ENCODE assay signal across 22 mouse cellular contexts in genomic region chr5:76246539-76246938, GRCm38 (mm10).
"Had no signal": no experiment of that assay in that cellular context is flagged by ENCODE, and none has a peak within 500 bp of the region (broad histone marks: within the 10 kb centered on the region; RNA-seq: fewer than 3 reads in every experiment).

No protein-coding gene starts in this region.

- H3K27me3 ChIP-seq: heart, embryonic 12.5 days; hindbrain, embryonic 12.5 days; intestine, embryonic 15.5 days; limb, embryonic 12.5 days; liver, embryonic 13.5 days had no signal

- H3K36me3 ChIP-seq: liver, embryonic 13.5 days had no signal

- H3K4me2 ChIP-seq: heart, embryonic 12.5 days; hindbrain, embryonic 12.5 days; hindbrain, embryonic 14.5 days; intestine, embryonic 15.5 days; limb, embryonic 12.5 days; liver, embryonic 11.5 days; liver, embryonic 13.5 days had no signal

- H3K4me3 ChIP-seq: gastrocnemius, adult 2 months; heart, embryonic 10.5 days; heart, embryonic 12.5 days; hindbrain, embryonic 10.5 days; hindbrain, embryonic 12.5 days; intestine, embryonic 15.5 days; limb, embryonic 10.5 days; limb, embryonic 12.5 days; liver, embryonic 13.5 days had no signal

- H3K4me1 ChIP-seq: heart, embryonic 10.5 days; heart, embryonic 12.5 days; hindbrain, embryonic 10.5 days; hindbrain, embryonic 12.5 days; intestine, embryonic 15.5 days; limb, embryonic 10.5 days; limb, embryonic 12.5 days; liver, embryonic 13.5 days had no signal

- DNase-seq: gastrocnemius, adult 2 months; gastrocnemius, postnatal 10 days; gastrocnemius, postnatal 25 days; heart, adult 18-20 months; heart, postnatal 10 days; heart, postnatal 4 days; kidney, adult 18-20 months; kidney, adult 8-10 months; kidney, postnatal 10 days; kidney, postnatal 25 days; kidney, postnatal 4 days; liver; liver, embryonic 13.5 days had no signal

- H3K27ac ChIP-seq: gastrocnemius, adult 2 months; heart, embryonic 10.5 days; hindbrain, embryonic 10.5 days; hindbrain, embryonic 12.5 days; hindbrain, embryonic 14.5 days; intestine, embryonic 15.5 days; limb, embryonic 10.5 days; limb, embryonic 12.5 days; liver, embryonic 13.5 days had no signal

- H3K9ac ChIP-seq: heart, embryonic 12.5 days; hindbrain, embryonic 12.5 days; hindbrain, embryonic 14.5 days; intestine, embryonic 15.5 days; limb, embryonic 12.5 days; liver, embryonic 13.5 days had no signal

- H3K9me3 ChIP-seq: heart, embryonic 10.5 days; heart, embryonic 12.5 days; hindbrain, embryonic 10.5 days; hindbrain, embryonic 12.5 days; intestine, embryonic 15.5 days; limb, embryonic 10.5 days; limb, embryonic 12.5 days; liver, embryonic 13.5 days had no signal
